Mouse (Mus musculus) megakaryocyte progenitor cell, adult 5-6 weeks (primary cell): ENCODE data around the gene Sod2. TPM values are rescaled to one million over a fixed set of nuclear protein-coding genes. Genes with fewer than 3 reads are reported as not detected.
"Not testable (repeated sequence)": the region's sequence is repeated elsewhere in the genome, so short reads cannot be mapped to it uniquely, and the experiment has no call there.

Experiments
- ATAC-seq: replicated peaks from 2 replicates; pipeline ENCODE4 v1.8.0; 2016; ENCODE audit warnings: mild to moderate bottlenecking, moderate TSS enrichment, inconsistent platforms; ENCODE audit not compliant: poor library complexity
- total RNA-seq, 2 experiments: library from RNA; stranded (forward) in 1 of 2; stranded (reverse) in 1 of 2; fragments of 157-497, 149-512 nt in 1 of 2; fragments of 200-1000 nt in 1 of 2; gene quantifications; 2 replicates each; pipeline versions ENCODE4 v1.2.3 to v1.2.4; 2015 to 2017

The Sod2 gene
- total RNA-seq, 2 experiments from 2014 or later = 77.7 to 119 TPM

GRCm38 (mm10) chr17:13008528-13008927, 1.9 kb downstream of the Sod2 start:
- ATAC-seq = no peak

GRCm38 (mm10) chr17:13009887-13010286, 3.2 kb downstream of the Sod2 start:
- ATAC-seq = peak; percentile 73

- no peak for ATAC-seq
These were observed 6.7 kb downstream of the Sod2 start for GRCm38 (mm10) chr17:13013316-13013715.

- ATAC-seq = not testable (repeated sequence)
These were observed 30.1 kb downstream of the Sod2 start for GRCm38 (mm10) chr17:13036627-13037192.

- ATAC-seq = peak; percentile 95
These were observed 37.4 kb downstream of the Sod2 start for GRCm38 (mm10) chr17:13043846-13044673.

GRCm38 (mm10) chr17:13052124-13052813, 45.6 kb downstream of the Sod2 start, which contains the start of gene Gpr31b:
Gpr31b (minus strand) TSS chr17:13052296.
- ATAC-seq = peak; percentile 74

- ATAC-seq = not testable (repeated sequence)
These were observed 54.2 kb downstream of the Sod2 start, which contains the start of gene Tcp10b for GRCm38 (mm10) chr17:13060804-13061203. Tcp10b (plus strand) TSS chr17:13061104.

GRCm38 (mm10) chr17:13062882-13063281, 56.2 kb downstream of the Sod2 start:
- not testable (repeated sequence) for ATAC-seq

GRCm38 (mm10) chr17:13067864-13068385, 61.3 kb downstream of the Sod2 start:
- ATAC-seq = not testable (repeated sequence)

GRCm38 (mm10) chr17:13069227-13069626, 62.6 kb downstream of the Sod2 start:
- peak; percentile 78 for ATAC-seq

Other genes starting within 250 kb of the Sod2 start
- 1.2 and 2.6 TPM in 2 replicates for gene Igf2r, start 237.2 kb upstream of the Sod2 start, total RNA-seq (2015)
- 3.0 and 4.1 TPM in 2 replicates for gene Igf2r, start 237.2 kb upstream of the Sod2 start, total RNA-seq (2017)
- not detected in 2 replicates for gene Mas1, start 138.7 kb upstream of the Sod2 start, total RNA-seq (2015)
- not detected in 2 replicates for gene Mas1, start 138.7 kb upstream of the Sod2 start, total RNA-seq (2017)
- gene Mrgprh, start 130.8 kb upstream of the Sod2 start, total RNA-seq (2015) = not detected in 2 replicates
- gene Mrgprh, start 130.8 kb upstream of the Sod2 start, total RNA-seq (2017) = not detected in 2 replicates
- 1.3 and 1.4 TPM in 2 replicates for gene Pnldc1, start 96.6 kb upstream of the Sod2 start, total RNA-seq (2015)
- 3.5 TPM in 1 of 2 replicates, not detected in the other for gene Pnldc1, start 96.6 kb upstream of the Sod2 start, total RNA-seq (2017)
- 568 and 575 TPM in 2 replicates for gene Tcp1, start 91.1 kb upstream of the Sod2 start, total RNA-seq (2015)
- 901 and 1,100 TPM in 2 replicates for gene Tcp1, start 91.1 kb upstream of the Sod2 start, total RNA-seq (2017)
- gene Mrpl18, start 90.5 kb upstream of the Sod2 start, total RNA-seq (2015) = 168 and 184 TPM in 2 replicates
- gene Mrpl18, start 90.5 kb upstream of the Sod2 start, total RNA-seq (2017) = 213 TPM in 2 replicates
- gene Acat3, start 66.2 kb upstream of the Sod2 start, total RNA-seq (2015) = 0.07 TPM in 1 of 2 replicates, not detected in the other
- 0.30 and 0.54 TPM in 2 replicates for gene Acat3, start 66.2 kb upstream of the Sod2 start, total RNA-seq (2017)
- gene Acat2, start 46.1 kb upstream of the Sod2 start, total RNA-seq (2015) = 16.4 and 18.1 TPM in 2 replicates
- gene Acat2, start 46.1 kb upstream of the Sod2 start, total RNA-seq (2017) = 14.7 and 16.7 TPM in 2 replicates
- 115 TPM in 2 replicates for gene Wtap, start 12.7 kb upstream of the Sod2 start, total RNA-seq (2015)
- gene Wtap, start 12.7 kb upstream of the Sod2 start, total RNA-seq (2017) = 274 and 365 TPM in 2 replicates
- 0.91 TPM in 1 of 2 replicates, not detected in the other for gene Gpr31b, start 45.5 kb downstream of the Sod2 start, total RNA-seq (2015)
- gene Gpr31b, start 45.5 kb downstream of the Sod2 start, total RNA-seq (2017) = 0.41 TPM in 1 of 2 replicates, not detected in the other
- 0.15 and 0.99 TPM in 2 replicates for gene Tcp10b, start 54.3 kb downstream of the Sod2 start, total RNA-seq (2015)
- 0.44 TPM in 1 of 2 replicates, not detected in the other for gene Tcp10b, start 54.3 kb downstream of the Sod2 start, total RNA-seq (2017)
- not detected in 2 replicates for gene Unc93a, start 125.0 kb downstream of the Sod2 start, total RNA-seq (2015)
- 0.17 TPM in 1 of 2 replicates, not detected in the other for gene Unc93a, start 125.0 kb downstream of the Sod2 start, total RNA-seq (2017)
- not detected in 2 replicates for gene Smok2a, start 214.3 kb downstream of the Sod2 start, total RNA-seq (2015)
- gene Smok2a, start 214.3 kb downstream of the Sod2 start, total RNA-seq (2017) = not detected in 2 replicates
- not detected in 2 replicates for gene Smok2b, start 223.4 kb downstream of the Sod2 start, total RNA-seq (2015)
- not detected in 2 replicates for gene Smok2b, start 223.4 kb downstream of the Sod2 start, total RNA-seq (2017)